In the genomic region with DNA sequence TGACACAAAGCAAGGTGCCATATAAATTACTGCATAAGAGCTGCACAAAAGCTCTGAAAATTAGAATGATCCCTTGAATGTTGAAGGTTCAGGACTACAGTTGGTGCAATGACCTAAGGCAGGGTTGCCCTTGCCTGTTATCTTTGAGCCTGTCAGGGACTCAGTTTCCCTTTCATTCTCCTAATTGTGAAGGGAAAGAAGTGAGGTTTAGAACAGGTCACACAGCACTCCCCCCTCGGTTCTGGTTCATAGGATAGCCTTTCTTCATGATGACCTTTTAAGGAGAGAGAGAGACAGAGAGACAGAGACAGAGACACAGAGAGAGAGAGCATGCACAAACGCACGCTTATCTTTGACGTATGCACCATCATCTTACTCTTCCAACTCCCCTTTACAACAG, we compare ENCODE assay signal across 8 mouse cellular contexts. TPM values are rescaled to one million over a fixed set of nuclear protein-coding genes. Genes with fewer than 3 reads are reported as not detected.
DNase-seq lines count a peak whose midpoint lies in the region; ATAC-seq and TF ChIP-seq lines count a peak whose summit lies in the region.

No protein-coding gene starts in this region.

- ATAC-seq in heart, embryonic 14.5 days (ENCODE audit: insufficient number of reproducible peaks, insufficient read depth, low FRiP score, low read depth): no peak
- ATAC-seq in hindbrain, embryonic 13.5 days (ENCODE audit: low FRiP score): no peak
- ATAC-seq in midbrain, embryonic 13.5 days: no peak
- ATAC-seq in granulocyte monocyte progenitor cell, adult 5-6 weeks (replicated peaks; ENCODE audit: poor library complexity, severe bottlenecking): no peak

- no peak for TF ChIP-seq POLR2A in cortical plate, adult 2 months (IDR thresholded peaks at IDR 0.05; ENCODE audit: extremely low read depth, insufficient read depth, low read length)

- WGBS in heart, embryonic 14.5 days: 55% methylated on average over 4 of the region's 4 CpGs
- WGBS in hindbrain, embryonic 13.5 days: 84% methylated on average over 4 of the region's 4 CpGs
- 79% methylated on average over 4 of the region's 4 CpGs for WGBS in midbrain, embryonic 13.5 days

- no peak for DNase-seq in heart, postnatal 10 days
- DNase-seq in spleen, postnatal 14 days (ENCODE audit: low spot score in 2 of 2): no peak
- no peak for DNase-seq in frontal cortex, adult 2 months (ENCODE audit: extremely low spot score in 1 of 2, low spot score in 1 of 2)

- H3K9me3 ChIP-seq in heart, embryonic 14.5 days (ENCODE audit: control insufficient read depth, low read length): no peaks in the 10 kb centered on the region
- no peaks in the 10 kb centered on the region for H3K9me3 ChIP-seq in hindbrain, embryonic 13.5 days
- H3K9me3 ChIP-seq in midbrain, embryonic 13.5 days: no peaks in the 10 kb centered on the region

- peak overlapping the region in 1 of 2 experiments; percentile 87; a peak in 1 of 4 replicates for H3K27ac ChIP-seq in heart, embryonic 14.5 days (replicated peaks in 1 of 2; ENCODE audit: control insufficient read depth in 1 of 2, insufficient read depth in 1 of 2, low read depth in 2 of 2, low read length in 2 of 2)
- no peak overlapping the region for H3K27ac ChIP-seq in cortical plate, adult 2 months (ENCODE audit: insufficient read depth, low read length)
- H3K27ac ChIP-seq in hindbrain, embryonic 13.5 days: no peak overlapping the region
- H3K27ac ChIP-seq in midbrain, embryonic 13.5 days: no peak overlapping the region

- peak overlapping the region; percentile 62 for H3K9ac ChIP-seq in heart, embryonic 14.5 days (ENCODE audit: low read length)
- H3K9ac ChIP-seq in hindbrain, embryonic 13.5 days: no peak overlapping the region
- no peak overlapping the region for H3K9ac ChIP-seq in midbrain, embryonic 13.5 days (replicated peaks)

- H3K27me3 ChIP-seq in heart, embryonic 14.5 days (ENCODE audit: control insufficient read depth, insufficient read depth, low read length): no peaks in the 10 kb centered on the region
- 0 out of 2 replicates have a peak, but pooled peaks cover 6% of the 10 kb centered on the region for H3K27me3 ChIP-seq in hindbrain, embryonic 13.5 days
- H3K27me3 ChIP-seq in midbrain, embryonic 13.5 days: peaks cover 16% of the 10 kb centered on the region

- no peak for TF ChIP-seq CTCF in cortical plate, adult 2 months (IDR thresholded peaks at IDR 0.05; ENCODE audit: extremely low read depth, insufficient read depth, low read length)

- peaks cover 2 to 14% of the 10 kb centered on the region in 2 experiments; a peak in 2 of 4 replicates for H3K4me1 ChIP-seq in heart, embryonic 14.5 days (ENCODE audit: control insufficient read depth in 2 of 2, insufficient read depth in 2 of 2, low read length in 2 of 2)
- H3K4me1 ChIP-seq in cortical plate, adult 2 months (ENCODE audit: control insufficient read depth, insufficient read depth, low read length): no peaks in the 10 kb centered on the region; the same call in 1 of the 2 replicates
- peaks cover 26% of the 10 kb centered on the region for H3K4me1 ChIP-seq in hindbrain, embryonic 13.5 days (replicated peaks)
- peaks cover 20% of the 10 kb centered on the region for H3K4me1 ChIP-seq in midbrain, embryonic 13.5 days (replicated peaks)

- no peak overlapping the region for H3K4me3 ChIP-seq in heart, embryonic 14.5 days (ENCODE audit: control insufficient read depth in 1 of 2, insufficient read depth in 1 of 2, low read depth in 1 of 2, low read length in 2 of 2)
- H3K4me3 ChIP-seq in cortical plate, adult 2 months (ENCODE audit: insufficient read depth, low read length): peak overlapping the region; percentile 45; the same call in 1 of the 2 replicates
- peak overlapping the region; percentile 72 for H3K4me3 ChIP-seq in hindbrain, embryonic 13.5 days
- peak overlapping the region; percentile 73 for H3K4me3 ChIP-seq in midbrain, embryonic 13.5 days (replicated peaks)

- H3K4me2 ChIP-seq in heart, embryonic 14.5 days (ENCODE audit: low read length): peak overlapping the region; percentile 74
- H3K4me2 ChIP-seq in hindbrain, embryonic 13.5 days: peak overlapping the region; percentile 78
- H3K4me2 ChIP-seq in midbrain, embryonic 13.5 days (replicated peaks): peak overlapping the region; percentile 79

- intact Hi-C loops in heart, postnatal 10 days (cut with DNase I): loop anchor here (2.0 kb wide), 1 partner anchor 29 kb away; no protein-coding TSS in a partner anchor

- no peaks in the 10 kb centered on the region for H3K36me3 ChIP-seq in heart, embryonic 14.5 days (ENCODE audit: control insufficient read depth, insufficient read depth, low read length)
- no peaks in the 10 kb centered on the region for H3K36me3 ChIP-seq in hindbrain, embryonic 13.5 days
- no peaks in the 10 kb centered on the region for H3K36me3 ChIP-seq in midbrain, embryonic 13.5 days

RNA-seq across cellular contexts. Expression of a gene that starts 0.7 kb away (rescaled TPM):
- 57.2 and 58.8 TPM in 2 replicates for polyA plus RNA-seq in heart, embryonic 14.5 days (2014; fragmentation: Nextera tagmentation; extraction: Ambion mirVana)
- 1 to 10 TPM; 4.1 to 4.9 TPM for total RNA-seq in heart, postnatal 10 days (2021)
- polyA plus RNA-seq in cortical plate, adult 2 months (2012; rRNA removed): 12.8 and 13.2 TPM in 2 replicates
- 37.9 and 38.9 TPM in 2 replicates for polyA plus RNA-seq in hindbrain, embryonic 13.5 days (2015; fragmentation: Nextera tagmentation; extraction: Ambion mirVana)
- polyA plus RNA-seq in midbrain, embryonic 13.5 days (2015; fragmentation: Nextera tagmentation; extraction: Ambion mirVana): 31.0 and 32.9 TPM in 2 replicates
- total RNA-seq in granulocyte monocyte progenitor cell, adult 5-6 weeks (2014; fragmentation: Nextera tagmentation): not detected in 2 replicates
- not detected in 2 replicates for total RNA-seq in granulocyte monocyte progenitor cell, adult 5-6 weeks (2017)
- polyA plus RNA-seq in frontal cortex, adult 2 months (2012; rRNA removed): 14.9 and 16.3 TPM in 2 replicates

Comparison
In these comparisons a context has a peak if more than half of its experiments do, and no peak if none do; other contexts are left out.
1. H3K4me3 ChIP-seq: peak in cortical plate, adult 2 months (single experiment), hindbrain, embryonic 13.5 days (single experiment) and midbrain, embryonic 13.5 days (single experiment); none in heart, embryonic 14.5 days (0 of 2).
2. Peak in every context shown above with its lines, with median percentiles within 50 percentile points of each other: H3K4me2 ChIP-seq.